ENCODE assay signal across 15 mouse cellular contexts in the genomic region with DNA sequence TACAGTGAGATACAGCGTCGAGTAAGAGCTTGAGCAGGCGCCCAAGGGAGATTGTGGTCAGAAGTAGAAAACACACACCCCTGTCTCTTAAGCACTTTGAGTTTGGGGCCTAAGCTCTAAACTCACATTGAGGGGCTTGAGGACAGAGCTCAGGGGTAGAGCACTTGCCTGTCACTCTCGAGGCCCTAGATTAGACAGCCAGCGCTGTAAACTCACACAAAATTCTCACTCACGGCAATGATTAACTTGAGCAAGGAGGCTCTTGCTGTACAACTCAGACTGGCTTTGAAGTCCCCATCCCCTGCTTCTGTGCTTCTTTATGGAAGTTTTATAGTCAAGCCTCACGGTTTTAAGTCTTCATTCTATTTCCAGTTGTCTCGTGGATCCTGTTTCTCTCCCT.
"Had no signal": no experiment of that assay in that cellular context is flagged by ENCODE, and none has a peak within 500 bp of the region (broad histone marks: within the 10 kb centered on the region; RNA-seq: fewer than 3 reads in every experiment).

No protein-coding gene starts in this region.

- H3K4me1 ChIP-seq: limb, embryonic 13.5 days had no signal

- H3K27me3 ChIP-seq: limb, embryonic 13.5 days had no signal

- ATAC-seq: hindbrain, postnatal 0 days had no signal

- H3K4me3 ChIP-seq: limb, embryonic 13.5 days; midbrain, embryonic 10.5 days; myocyte; neural tube, embryonic 15.5 days had no signal

- H3K9ac ChIP-seq: limb, embryonic 13.5 days; neural tube, embryonic 15.5 days had no signal

- H3K4me2 ChIP-seq: limb, embryonic 13.5 days; neural tube, embryonic 15.5 days had no signal

- H3K36me3 ChIP-seq: limb, embryonic 13.5 days; midbrain, embryonic 10.5 days; neural tube, embryonic 15.5 days had no signal

- H3K9me3 ChIP-seq: limb, embryonic 13.5 days; neural tube, embryonic 15.5 days had no signal

- H3K27ac ChIP-seq: hindbrain, postnatal 0 days; limb, embryonic 13.5 days; midbrain, embryonic 10.5 days; neural tube, embryonic 15.5 days; stomach, postnatal 0 days had no signal

- DNase-seq: kidney, postnatal 14 days; left cerebral cortex, postnatal 4 days; lung, adult 18-20 months; lung, postnatal 10 days; lung, postnatal 4 days; midbrain, embryonic 14.5 days; right cerebral cortex, adult 18-20 months; right cerebral cortex, postnatal 25 days; thymus, postnatal 4 days had no signal
